Mouse (Mus musculus) embryo, embryonic 11.5 days (tissue): Measurements from ENCODE around the gene Tbc1d24.
A peak's percentile ranks its signal among the peaks of the same experiment; 100 is the strongest.

Experiments used
- DNase-seq: peaks from one replicate; pipeline ENCODE4 v3.0.0-alpha.2; 2012; ENCODE audit warnings: low read depth, low spot score

The Tbc1d24 gene

GRCm38 (mm10) chr17:24205284-24205888 lies at the start of gene Tbc1d24:
Gene Tbc1d24, minus strand, starts transcription at chr17:24205562.
- DNase-seq: peak; percentile 92

GRCm38 (mm10) chr17:24252329-24252728 lies 47.0 kb upstream of the Tbc1d24 start:
- no peak for DNase-seq

GRCm38 (mm10) chr17:24251320-24252069 lies 46.1 kb upstream of the Tbc1d24 start, which contains the start of gene Ccnf:
Gene Ccnf, minus strand, starts transcription at chr17:24251484.
- DNase-seq: peak; percentile 96

GRCm38 (mm10) chr17:24250988-24251319 lies 45.6 kb upstream of the Tbc1d24 start:
- no peak for DNase-seq

- DNase-seq: no peak
Measured at GRCm38 (mm10) chr17:24248641-24249040, 43.3 kb upstream of the Tbc1d24 start.

GRCm38 (mm10) chr17:24244061-24244460 lies 38.7 kb upstream of the Tbc1d24 start:
- DNase-seq: no peak

- DNase-seq: no peak
Measured at GRCm38 (mm10) chr17:24243311-24243969, 38.1 kb upstream of the Tbc1d24 start.

- no peak for DNase-seq
Measured at GRCm38 (mm10) chr17:24236921-24237320, 31.6 kb upstream of the Tbc1d24 start.

GRCm38 (mm10) chr17:24236479-24236878 lies 31.1 kb upstream of the Tbc1d24 start:
- no peak for DNase-seq

GRCm38 (mm10) chr17:24227941-24228340 lies 22.6 kb upstream of the Tbc1d24 start:
- DNase-seq: no peak

GRCm38 (mm10) chr17:24226721-24227120 lies 21.4 kb upstream of the Tbc1d24 start:
- DNase-seq: no peak

GRCm38 (mm10) chr17:24225851-24226250 lies 20.5 kb upstream of the Tbc1d24 start:
- DNase-seq: no peak

- no peak for DNase-seq
Measured at GRCm38 (mm10) chr17:24224741-24225140, 19.4 kb upstream of the Tbc1d24 start.

GRCm38 (mm10) chr17:24223513-24223912 lies 18.2 kb upstream of the Tbc1d24 start:
- DNase-seq: no peak

- no peak for DNase-seq
Measured at GRCm38 (mm10) chr17:24222653-24223052, 17.3 kb upstream of the Tbc1d24 start.

GRCm38 (mm10) chr17:24220435-24221411 lies 15.4 kb upstream of the Tbc1d24 start, which contains the start of gene Tedc2:
Gene Tedc2, minus strand, starts transcription at chr17:24220851.
- peak; percentile 88 for DNase-seq

- DNase-seq: no peak
Measured at GRCm38 (mm10) chr17:24216836-24217235, 11.5 kb upstream of the Tbc1d24 start.

GRCm38 (mm10) chr17:24213186-24213585 lies 7.8 kb upstream of the Tbc1d24 start:
- no peak for DNase-seq

GRCm38 (mm10) chr17:24212441-24213018 lies 7.2 kb upstream of the Tbc1d24 start:
- no peak for DNase-seq

GRCm38 (mm10) chr17:24211631-24212440 lies 6.5 kb upstream of the Tbc1d24 start:
- peak; percentile 71 for DNase-seq
